Mouse (Mus musculus) right cerebral cortex, adult 18-20 months (tissue): ENCODE measurements at regions not wholly inside any gene's neighbourhood (a gene's known extent, or its start where the extent isn't known, plus 50 kb on each side); places are given as distances from the start of the nearest gene placed in this dataset.

Experiments
- DNase-seq: peaks from one replicate; pipeline ENCODE4 v3.0.0; 2022; ENCODE audit warnings: mixed read lengths

- DNase-seq = peak; percentile 15
Measured at GRCm38 (mm10) chr12:119026311-119026710, 60.1 kb upstream of the Abcb5 start.

DNA sequence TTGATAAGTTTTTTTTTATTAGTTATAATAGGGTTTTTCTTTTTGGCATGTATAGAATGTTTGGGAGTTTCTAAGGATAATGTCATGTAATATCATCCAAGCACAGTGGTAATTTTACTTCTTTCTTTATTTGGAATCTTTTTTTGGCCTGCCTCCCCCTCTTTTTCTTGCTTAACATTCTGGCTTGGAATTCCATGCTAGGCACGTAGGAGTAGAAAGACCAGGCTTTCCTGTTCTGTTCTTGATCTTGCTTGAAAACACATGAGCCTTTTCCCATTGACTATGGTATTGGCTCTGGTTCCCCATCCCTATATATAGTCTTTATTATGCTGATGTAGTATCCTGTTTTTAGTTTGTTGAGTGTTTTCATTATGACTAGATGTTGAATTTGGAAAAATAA lies 57.8 kb upstream of the Abcb5 start:
- DNase-seq = no peak
